Mouse (Mus musculus) MEL (cell line): ENCODE measurements around the gene Gm49395. TPM values are rescaled to one million over a fixed set of nuclear protein-coding genes. Genes with fewer than 3 reads are reported as not detected.

Source experiments
- DNase-seq: peaks from one replicate; pipeline ENCODE4 v3.0.0; 2011; ENCODE audit warnings: low read depth, low spot score
- H3K27ac ChIP-seq: 2 replicates; pipeline ENCODE4 v1.5.1; 2012; ENCODE audit warnings: low read depth, mild to moderate bottlenecking, control low read depth, low read length, moderate library complexity; ENCODE audit not compliant: control insufficient read depth
- H3K27me3 ChIP-seq, 2 experiments: fragments of 150-350 bp in 1 of 2; sonication (generic) in 1 of 2; 2 replicates each; pipeline ENCODE4 v1.6.1; 2012; ENCODE audit warnings: low read length in 2 of 2, mild to moderate bottlenecking in 2 of 2, improper control_type of control experiment in 1 of 2, moderate library complexity in 1 of 2; ENCODE audit not compliant: insufficient read depth in 2 of 2, control insufficient read depth in 1 of 2
- H3K36me3 ChIP-seq, 2 experiments: 2 replicates each; pipeline ENCODE4 v1.6.1; 2012 to 2014; ENCODE audit warnings: low read length in 2 of 2, improper control_type of control experiment in 1 of 2, inconsistent platforms in 1 of 2, mild to moderate bottlenecking in 1 of 2; ENCODE audit not compliant: insufficient read depth in 2 of 2, control insufficient read depth in 1 of 2
- H3K4me1 ChIP-seq, 2 experiments: fragments of 150-350 bp in 1 of 2; sonication (generic) in 1 of 2; 2 replicates each; pipeline ENCODE4 v1.6.1; 2012; ENCODE audit warnings: low read length in 2 of 2, improper control_type of control experiment in 1 of 2, mild to moderate bottlenecking in 1 of 2; ENCODE audit not compliant: insufficient read depth in 2 of 2, control insufficient read depth in 1 of 2
- H3K4me3 ChIP-seq, 2 experiments: fragments of 150-350 bp in 1 of 2; sonication (generic) in 1 of 2; 2 replicates each; pipeline ENCODE4 v1.5.1; 2012; ENCODE audit warnings: low read depth in 2 of 2, low read length in 2 of 2, mild to moderate bottlenecking in 2 of 2, moderate library complexity in 2 of 2, control low read depth in 1 of 2, improper control_type of control experiment in 1 of 2; ENCODE audit not compliant: control insufficient read depth in 1 of 2, insufficient read depth in 1 of 2
- H3K79me2 ChIP-seq: 2 replicates; pipeline ENCODE4 v1.6.1; 2012; ENCODE audit warnings: mild to moderate bottlenecking, low read length, moderate library complexity; ENCODE audit not compliant: control insufficient read depth, poor library complexity, insufficient read depth
- H3K9ac ChIP-seq: 2 replicates; pipeline ENCODE4 v1.6.1; 2012; ENCODE audit warnings: low read depth, mild to moderate bottlenecking, control low read depth, low read length, moderate library complexity; ENCODE audit not compliant: control insufficient read depth, poor library complexity, severe bottlenecking
- H3K9me3 ChIP-seq: fragments of 150-350 bp; sonication (generic); replicated peaks from 2 replicates; pipeline ENCODE4 v1.6.1; 2012; ENCODE audit warnings: mild to moderate bottlenecking, low read length, improper control_type of control experiment, moderate library complexity; ENCODE audit not compliant: insufficient read depth
- CHD1 ChIP-seq: IDR thresholded peaks from 2 replicates; pipeline ENCODE4 v1.6.1; 2012; ENCODE audit warnings: low read depth, mild to moderate bottlenecking, inconsistent platforms, low read length, improper control_type of control experiment
- CTCF ChIP-seq, 3 experiments: IDR thresholded peaks in 2 of 3; conservative IDR thresholded peaks in 1 of 3; 2 replicates each; pipeline ENCODE4 v1.5.1; 2011 to 2012; ENCODE audit warnings: low read length in 3 of 3, low read depth in 2 of 3, mild to moderate bottlenecking in 2 of 3, improper control_type of control experiment in 1 of 3, inconsistent platforms in 1 of 3, mixed read lengths in 1 of 3, moderate library complexity in 1 of 3; ENCODE audit not compliant: control insufficient read depth in 1 of 3, insufficient read depth in 1 of 3, poor library complexity in 1 of 3, severe bottlenecking in 1 of 3
- E2F4 ChIP-seq: IDR thresholded peaks from 2 replicates; pipeline ENCODE4 v1.6.1; 2011; ENCODE audit warnings: low read depth, low read length, improper control_type of control experiment, borderline replicate concordance
- EP300 ChIP-seq, 2 experiments: IDR thresholded peaks; 2 replicates each; pipeline ENCODE4 v1.6.1; 2011; ENCODE audit warnings: improper control_type of control experiment in 2 of 2, low read length in 2 of 2, low read depth in 1 of 2, mild to moderate bottlenecking in 1 of 2
- ETS1 ChIP-seq: IDR thresholded peaks from 2 replicates; pipeline ENCODE4 v1.6.1; 2012; ENCODE audit warnings: low read depth, mild to moderate bottlenecking, inconsistent platforms, low read length, improper control_type of control experiment, moderate library complexity
- GABPA ChIP-seq: IDR thresholded peaks from 2 replicates; pipeline ENCODE4 v1.6.1; 2012; ENCODE audit warnings: low read depth, mild to moderate bottlenecking, inconsistent platforms, low read length, improper control_type of control experiment, moderate library complexity
- GATA1 ChIP-seq: IDR thresholded peaks from 2 replicates; pipeline ENCODE4 v1.6.1; 2011; ENCODE audit warnings: low read depth, low read length, improper control_type of control experiment
- JUND ChIP-seq: IDR thresholded peaks from 2 replicates; pipeline ENCODE4 v1.6.1; 2011; ENCODE audit warnings: low read depth, mild to moderate bottlenecking, improper control_type of control experiment, low read length
- KAT2A ChIP-seq: conservative IDR thresholded peaks from 2 replicates; pipeline ENCODE4 v1.6.1; 2012; ENCODE audit warnings: low read depth, low read length, improper control_type of control experiment, inconsistent platforms
- MAZ ChIP-seq: IDR thresholded peaks from 2 replicates; pipeline ENCODE4 v1.6.1; 2012; ENCODE audit warnings: low read depth, mild to moderate bottlenecking, inconsistent platforms, low read length, improper control_type of control experiment
- MEF2A ChIP-seq: IDR thresholded peaks from 2 replicates; pipeline ENCODE4 v1.6.1; 2014; ENCODE audit warnings: low read depth, mild to moderate bottlenecking, inconsistent platforms, low read length, improper control_type of control experiment; ENCODE audit not compliant: poor library complexity, insufficient replicate concordance, severe bottlenecking; ENCODE audit errors: extremely low read depth
- NELFE ChIP-seq: IDR thresholded peaks from 2 replicates; pipeline ENCODE4 v1.6.1; 2011; ENCODE audit warnings: low read depth, low read length, improper control_type of control experiment
- NRF1 ChIP-seq: IDR thresholded peaks from 2 replicates; pipeline ENCODE4 v1.6.1; 2014; ENCODE audit warnings: low read depth, mild to moderate bottlenecking, inconsistent platforms, low read length, improper control_type of control experiment, moderate library complexity; ENCODE audit not compliant: poor library complexity, insufficient read depth, severe bottlenecking
- POLR2A ChIP-seq, 2 experiments: IDR thresholded peaks; 2 replicates each; pipeline ENCODE4 v1.6.1; 2011 to 2012; ENCODE audit warnings: low read length in 2 of 2, mild to moderate bottlenecking in 2 of 2, control low read depth in 1 of 2, improper control_type of control experiment in 1 of 2, low read depth in 1 of 2, moderate library complexity in 1 of 2; ENCODE audit not compliant: control insufficient read depth in 1 of 2, insufficient read depth in 1 of 2, poor library complexity in 1 of 2
- SIN3A ChIP-seq: IDR thresholded peaks from 2 replicates; pipeline ENCODE4 v1.6.1; 2012; ENCODE audit warnings: low read length, improper control_type of control experiment, inconsistent platforms
- SMC3 ChIP-seq: IDR thresholded peaks from 2 replicates; pipeline ENCODE4 v1.6.1; 2011; ENCODE audit warnings: low read depth, low read length, improper control_type of control experiment
- TBP ChIP-seq: IDR thresholded peaks from 2 replicates; pipeline ENCODE4 v1.8.0; 2011; ENCODE audit warnings: low read depth, low read length, improper control_type of control experiment
- UBTF ChIP-seq: IDR thresholded peaks from 2 replicates; pipeline ENCODE4 v1.6.1; 2012; ENCODE audit warnings: low read depth, mild to moderate bottlenecking, inconsistent platforms, low read length, improper control_type of control experiment, moderate library complexity, borderline replicate concordance; ENCODE audit not compliant: insufficient read depth
- ZC3H11A ChIP-seq: IDR thresholded peaks from 2 replicates; pipeline ENCODE4 v1.6.1; 2012; ENCODE audit warnings: low read depth, mild to moderate bottlenecking, inconsistent platforms, low read length, improper control_type of control experiment
- ZMIZ1 ChIP-seq: IDR thresholded peaks from 2 replicates; pipeline ENCODE4 v1.6.1; 2012; ENCODE audit warnings: low read depth, mild to moderate bottlenecking, inconsistent platforms, low read length, improper control_type of control experiment, moderate library complexity
- ZNF384 ChIP-seq: IDR thresholded peaks from 2 replicates; pipeline ENCODE4 v1.6.1; 2012; ENCODE audit warnings: low read depth, mild to moderate bottlenecking, inconsistent platforms, low read length, improper control_type of control experiment
- polyA plus RNA-seq, 2 experiments: library from polyadenylated mRNA; stranded (reverse) in 1 of 2; unstranded in 1 of 2; fragments of >175 nt in 1 of 2; fragments of >200 nt in 1 of 2; gene quantifications; 2 replicates each; pipeline versions ENCODE4 v1.2.1 to v1.2.4; 2012; ENCODE audit warnings: low replicate concordance in 2 of 2, low read depth in 1 of 2; ENCODE audit not compliant: insufficient read length in 2 of 2, insufficient read depth in 1 of 2, missing spikeins in 1 of 2
- total RNA-seq: library from RNA; depleted of rRNA; stranded (reverse); fragments of 300-350 nt; gene quantifications from 2 replicates; pipeline ENCODE4 v1.2.3, GENCODE M21; 2012

Gm49395 gene
- total and polyA plus RNA-seq, 3 experiments, result 0.31 TPM; not detected in 2

GRCm38 (mm10) chr13:115131381-115131780 is 29.7 kb upstream of the Gm49395 start:
- no peak overlapping the region for H3K4me3 ChIP-seq
- H3K9ac ChIP-seq, result no peak overlapping the region
- no peaks in the 10 kb centered on the region for H3K79me2 ChIP-seq
- no peaks in the 10 kb centered on the region for H3K4me1 ChIP-seq
- H3K9me3 ChIP-seq, result no peaks in the 10 kb centered on the region
- no peaks in the 10 kb centered on the region; a peak in 1 of 4 replicates for H3K27me3 ChIP-seq
- no peak overlapping the region for H3K27ac ChIP-seq
- no peak for DNase-seq
- TF ChIP-seq CTCF (IDR thresholded peaks at IDR 0.05 in 2 of 3, conservative IDR thresholded peaks at IDR 0.05 in 1 of 3; ENCODE audit: control insufficient read depth in 1 of 3, insufficient read depth in 1 of 3, low read depth in 2 of 3, low read length in 3 of 3, poor library complexity in 1 of 3, severe bottlenecking in 1 of 3), result no peak
- no peak for TF ChIP-seq EP300 (IDR thresholded peaks at IDR 0.05; ENCODE audit: low read depth in 1 of 2, low read length in 2 of 2)
- TF ChIP-seq SIN3A, result no peak
- no peak for TF ChIP-seq MEF2A
- TF ChIP-seq ZMIZ1, result no peak
- TF ChIP-seq ZC3H11A, result no peak
- no peak for TF ChIP-seq ETS1
- no peaks in the 10 kb centered on the region for H3K36me3 ChIP-seq

DNA sequence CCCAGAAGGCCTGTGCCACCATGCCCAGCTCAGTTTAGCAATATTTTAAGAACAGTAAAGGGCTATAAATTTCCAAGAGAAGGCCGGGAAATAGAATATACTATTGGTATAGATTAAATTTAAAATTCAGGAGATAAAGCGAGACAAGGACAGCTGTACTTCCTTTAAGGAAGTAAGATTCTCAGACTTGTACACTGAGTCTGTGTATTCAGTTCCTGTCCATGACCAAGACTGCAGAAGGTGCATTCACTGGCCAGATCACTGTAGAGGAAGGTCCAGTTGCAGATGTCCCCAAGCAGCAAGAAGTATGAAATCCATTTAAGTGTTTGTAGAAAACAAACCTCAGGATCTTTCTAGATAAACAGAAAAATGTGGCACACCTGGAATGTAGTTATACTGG is 28.3 kb upstream of the Gm49395 start:
- H3K36me3 ChIP-seq, result no peaks in the 10 kb centered on the region
- no peaks in the 10 kb centered on the region for H3K4me1 ChIP-seq
- no peak overlapping the region for H3K9ac ChIP-seq
- H3K9me3 ChIP-seq, result no peaks in the 10 kb centered on the region
- no peak overlapping the region for H3K27ac ChIP-seq
- DNase-seq, result no peak
- no peaks in the 10 kb centered on the region for H3K79me2 ChIP-seq
- H3K4me3 ChIP-seq, result no peak overlapping the region
- TF ChIP-seq UBTF (no peak), NRF1 (no peak), GABPA (no peak)
- no peaks in the 10 kb centered on the region; a peak in 1 of 4 replicates for H3K27me3 ChIP-seq

DNA sequence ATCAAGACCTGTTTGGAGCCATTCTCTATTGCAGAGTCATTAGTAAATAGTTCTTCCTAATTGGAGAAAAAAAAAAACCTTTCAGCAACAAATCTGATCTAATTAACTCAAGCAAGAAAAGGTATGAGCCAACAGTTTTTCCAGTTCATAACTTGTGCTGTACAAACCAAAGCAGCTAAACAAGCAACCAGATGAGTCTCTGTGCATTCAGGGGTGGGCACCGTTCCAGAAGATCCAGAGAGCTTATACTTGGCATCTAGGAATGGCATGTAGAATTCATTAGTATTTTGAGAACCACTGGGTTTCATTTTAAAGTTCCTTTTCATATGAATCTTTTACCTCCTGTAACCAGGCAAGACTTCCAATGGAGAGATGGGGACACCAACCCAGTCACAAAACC is 26.1 kb upstream of the Gm49395 start:
- no peak for DNase-seq
- H3K79me2 ChIP-seq, result no peaks in the 10 kb centered on the region
- no peak overlapping the region for H3K27ac ChIP-seq
- H3K9ac ChIP-seq, result no peak overlapping the region
- H3K4me1 ChIP-seq, result no peaks in the 10 kb centered on the region
- no peak overlapping the region for H3K4me3 ChIP-seq
- no peaks in the 10 kb centered on the region for H3K36me3 ChIP-seq
- no peaks in the 10 kb centered on the region for H3K9me3 ChIP-seq
- H3K27me3 ChIP-seq, result no peaks in the 10 kb centered on the region; a peak in 1 of 4 replicates
- TF ChIP-seq SIN3A (no peak), E2F4 (no peak), SMC3 (no peak), MAZ (no peak), ZMIZ1 (no peak), TBP (no peak), ZNF384 (no peak), CTCF (IDR thresholded peaks at IDR 0.05 in 2 of 3, conservative IDR thresholded peaks at IDR 0.05 in 1 of 3; ENCODE audit: control insufficient read depth in 1 of 3, insufficient read depth in 1 of 3, low read depth in 2 of 3, low read length in 3 of 3, poor library complexity in 1 of 3, severe bottlenecking in 1 of 3) (no peak), MEF2A (no peak), EP300 (IDR thresholded peaks at IDR 0.05; ENCODE audit: low read depth in 1 of 2, low read length in 2 of 2) (no peak), POLR2A (IDR thresholded peaks at IDR 0.05; ENCODE audit: control insufficient read depth in 1 of 2, insufficient read depth in 1 of 2, low read depth in 1 of 2, low read length in 2 of 2, poor library complexity in 1 of 2) (no peak), JUND (no peak), NRF1 (no peak), KAT2A (no peak), CHD1 (no peak), NELFE (no peak), UBTF (no peak), GATA1 (no peak)
